Mouse (Mus musculus) urinary bladder, postnatal 10 days (tissue): Measurements from ENCODE around the gene Gm11733.

ENCODE experiments used
- DNase-seq: peaks from one replicate; pipeline ENCODE4 v3.0.0; 2022; ENCODE audit warnings: low spot score

Gm11733 gene

GRCm38 (mm10) chr11:117535491-117536304 lies 51.5 kb downstream of the Gm11733 start:
- no peak for DNase-seq

GRCm38 (mm10) chr11:117536586-117536985 lies 52.4 kb downstream of the Gm11733 start:
- DNase-seq, result no peak
